Mouse (Mus musculus) thymus, adult 2 months (tissue): ENCODE measurements around the gene Mto1.

ENCODE experiments used
- CTCF ChIP-seq: fragments of 200-500 bp; IDR thresholded peaks from 2 replicates; pipeline ENCODE4 v1.5.1; 2012; ENCODE audit warnings: mild to moderate bottlenecking, control low read depth, low read length, moderate library complexity, borderline replicate concordance; ENCODE audit not compliant: control insufficient read depth, poor library complexity, insufficient read depth; ENCODE audit errors: extremely low read depth
- POLR2A ChIP-seq: fragments of 200-500 bp; IDR thresholded peaks from 2 replicates; pipeline ENCODE4 v1.6.1; 2012; ENCODE audit warnings: mild to moderate bottlenecking, low read length, control low read depth, moderate library complexity; ENCODE audit not compliant: control insufficient read depth, poor library complexity, insufficient read depth; ENCODE audit errors: extremely low read depth

- TF ChIP-seq POLR2A (no peak), CTCF (no peak)
Measured at GRCm38 (mm10) chr9:78491169-78491568, 43.2 kb downstream of the Mto1 start.
